Comparison of ENCODE assay signal across 8 mouse cellular contexts in the genomic region with DNA sequence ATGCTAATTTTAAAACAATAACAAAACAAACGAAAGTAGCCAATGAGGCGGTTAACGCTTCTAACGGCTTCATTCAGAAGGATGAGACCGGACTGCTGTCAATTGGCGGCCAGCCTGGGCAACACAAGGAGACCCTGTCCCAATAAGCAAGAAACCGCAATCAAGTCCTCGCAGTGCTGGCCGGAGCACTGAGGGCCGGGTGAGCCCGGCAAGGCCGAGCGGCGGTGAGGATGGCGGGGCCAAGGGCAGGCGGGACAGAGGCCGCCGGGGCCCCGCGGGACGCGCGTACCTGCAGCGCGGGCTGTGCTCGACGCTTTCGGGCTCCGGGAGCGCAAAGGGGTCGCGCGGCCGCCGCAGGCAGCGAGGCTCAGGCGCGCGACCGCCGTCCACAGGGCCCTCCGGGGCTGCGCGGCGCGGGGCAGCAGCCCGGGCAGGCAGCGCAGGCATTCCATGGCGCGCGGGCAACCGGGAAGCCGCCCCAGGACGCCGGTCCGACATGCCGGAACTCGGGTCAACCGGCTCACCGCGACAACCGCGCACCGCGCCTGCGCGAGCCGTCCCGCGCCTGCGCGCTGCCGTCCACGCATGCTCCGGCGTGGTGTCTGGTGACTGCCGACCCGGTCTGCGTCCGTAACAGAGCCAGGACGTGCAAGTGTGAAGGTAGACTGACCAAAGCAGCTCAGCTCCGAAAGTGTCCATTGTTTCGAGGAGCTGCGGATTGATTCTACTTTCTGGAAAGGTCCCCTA. TPM values are rescaled to one million over a fixed set of nuclear protein-coding genes. Genes with fewer than 3 reads are reported as not detected.
DNase-seq lines count a peak whose midpoint lies in the region; ATAC-seq and TF ChIP-seq lines count a peak whose summit lies in the region.

Mrs2 (minus strand) TSS at position 587 of the 747 bp plus-strand sequence.

- H3K4me1 ChIP-seq in cortical plate, adult 2 months (ENCODE audit: control insufficient read depth, insufficient read depth, low read length): peaks cover 2% of the 10 kb centered on the region; the same call in 1 of the 2 replicates

- H3K27ac ChIP-seq in cortical plate, adult 2 months (ENCODE audit: insufficient read depth, low read length): peak within 1 kb of the TSS; percentile 63; the same call in 1 of the 2 replicates

- peak; percentile 83 for ATAC-seq in activated CD4-positive, CD25-positive, alpha-beta regulatory T cell, adult 4 months
- ATAC-seq in megakaryocyte progenitor cell, adult 5-6 weeks (replicated peaks; ENCODE audit: poor library complexity): peak; percentile 79

- no peak for TF ChIP-seq CTCF in cortical plate, adult 2 months (IDR thresholded peaks at IDR 0.05; ENCODE audit: extremely low read depth, insufficient read depth, low read length)

- H3K4me3 ChIP-seq in cortical plate, adult 2 months (ENCODE audit: insufficient read depth, low read length): peak within 1 kb of the TSS; percentile 73

- peak; percentile 94 for TF ChIP-seq POLR2A in cortical plate, adult 2 months (IDR thresholded peaks at IDR 0.05; ENCODE audit: extremely low read depth, insufficient read depth, low read length)

- DNase-seq in gastrocnemius, postnatal 10 days: peak; percentile 89
- peak; percentile 90 for DNase-seq in induced T-regulatory cell, adult 2 months (ENCODE audit: low read depth)
- peak; percentile 49 to 85 for DNase-seq in left cerebral cortex, adult 9 months (ENCODE audit: low spot score in 2 of 2)
- DNase-seq in right cerebral cortex, postnatal 14 days: peak; percentile 82
- peak; percentile 81 to 88 for DNase-seq in urinary bladder, postnatal 36 days (ENCODE audit: low spot score in 2 of 2)

RNA-seq across cellular contexts. Expression of gene Mrs2, which starts in this region (rescaled TPM):
- 1 to 10 TPM; 5.6 to 5.7 TPM for polyA plus RNA-seq in activated CD4-positive, CD25-positive, alpha-beta regulatory T cell, adult 4 months (2017; shearing (Covaris generic))
- 47.6 and 53.6 TPM in 2 replicates for polyA plus RNA-seq in cortical plate, adult 2 months (2012; rRNA removed)
- 10 to 100 TPM; 22.9 to 31.8 TPM for total RNA-seq in gastrocnemius, postnatal 10 days (2021)
- total RNA-seq in megakaryocyte progenitor cell, adult 5-6 weeks (2015): 20.8 and 31.7 TPM in 2 replicates
- 11.7 and 12.2 TPM in 2 replicates for total RNA-seq in megakaryocyte progenitor cell, adult 5-6 weeks (2017)

Comparison
In these comparisons a context has a peak if more than half of its experiments do, and no peak if none do; other contexts are left out.
1. Peak in every context shown above with its lines: DNase-seq, ATAC-seq, H3K4me3 ChIP-seq and H3K27ac ChIP-seq.